Mouse (Mus musculus) heart, embryonic 15.5 days (tissue): ENCODE measurements around the gene Wdr13. TPM values are rescaled to one million over a fixed set of nuclear protein-coding genes. Genes with fewer than 3 reads are reported as not detected.
A peak's percentile ranks its signal among the peaks of the same experiment; 100 is the strongest.
"Not testable (repeated sequence)": the region's sequence is repeated elsewhere in the genome, so short reads cannot be mapped to it uniquely, and the experiment has no call there.

ENCODE experiments used
- ATAC-seq: fragments of 200-750 bp; cut with Nextera tagmentation; replicated peaks from 2 replicates; pipeline ENCODE4 v1.8.0; 2017; ENCODE audit warnings: low read depth, moderate TSS enrichment; ENCODE audit not compliant: insufficient number of reproducible peaks, insufficient read depth, low FRiP score
- H3K27ac ChIP-seq: fragments of 300-500 bp; sonication (generic); 2 replicates; pipeline ENCODE4 v1.5.1; 2015; ENCODE audit warnings: mild to moderate bottlenecking, inconsistent platforms
- H3K27me3 ChIP-seq: fragments of 300-500 bp; sonication (generic); 2 replicates; pipeline ENCODE4 v1.6.1; 2015; ENCODE audit warnings: inconsistent platforms
- H3K36me3 ChIP-seq: fragments of 300-500 bp; sonication (generic); 2 replicates; pipeline ENCODE4 v1.6.1; 2015; ENCODE audit warnings: mild to moderate bottlenecking, inconsistent platforms
- H3K4me1 ChIP-seq: fragments of 300-500 bp; sonication (generic); replicated peaks from 2 replicates; pipeline ENCODE4 v1.6.1; 2015; ENCODE audit warnings: inconsistent platforms
- H3K4me2 ChIP-seq: fragments of 300-500 bp; sonication (generic); 2 replicates; pipeline ENCODE4 v1.6.1; 2015; ENCODE audit warnings: inconsistent platforms, mild to moderate bottlenecking, moderate library complexity
- H3K4me3 ChIP-seq: fragments of 300-500 bp; sonication (generic); 2 replicates; pipeline ENCODE4 v1.5.1; 2015; ENCODE audit warnings: mild to moderate bottlenecking, inconsistent platforms
- H3K9ac ChIP-seq: fragments of 300-500 bp; sonication (generic); 2 replicates; pipeline ENCODE4 v1.6.1; 2015; ENCODE audit warnings: mild to moderate bottlenecking, inconsistent platforms
- H3K9me3 ChIP-seq: fragments of 300-500 bp; sonication (generic); replicated peaks from 2 replicates; pipeline ENCODE4 v1.6.1; 2016; ENCODE audit warnings: inconsistent platforms
- WGBS: fragments of 180-500 bp; shearing (Covaris S2); methylation state at CpG from one replicate; pipeline ENCODE4 v1.1.7; 2015; ENCODE audit warnings: mixed read lengths; 5-methylcytosine and 5-hydroxymethylcytosine counted together
- polyA plus RNA-seq: library from polyadenylated mRNA; unstranded; fragments of >200 nt; fragmentation: Nextera tagmentation; extraction: Ambion mirVana; gene quantifications from 2 replicates; pipeline ENCODE4 v1.2.1, GENCODE M21; 2015

Wdr13 gene
- polyA plus RNA-seq, 1 experiment from 2014 or later, result 22.3 TPM

DNA sequence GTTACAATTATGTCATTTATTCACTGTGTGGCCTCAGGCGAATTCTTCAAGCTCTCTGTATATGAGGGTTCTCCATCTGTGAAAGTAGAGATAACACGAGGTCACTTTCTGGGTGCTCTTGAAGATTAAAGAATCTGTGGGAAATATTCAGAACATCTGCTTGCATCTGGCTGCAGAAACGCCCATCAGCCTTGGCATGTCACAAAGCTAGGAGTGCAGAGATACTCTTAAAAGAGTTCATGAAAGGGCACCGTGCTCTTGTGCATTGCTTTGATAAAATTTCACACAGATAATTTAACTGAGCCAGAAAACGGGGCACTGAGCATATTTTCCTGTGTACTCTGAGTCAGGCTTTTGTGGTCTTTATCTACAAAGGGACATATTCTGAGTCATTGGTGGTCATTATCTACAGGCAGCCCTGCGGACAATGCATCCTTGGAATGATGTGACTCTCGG lies 30.5 kb downstream of the Wdr13 start:
- Histone ChIP-seq H3K36me3 (no peaks in the 10 kb centered on the region), H3K9ac (no peak overlapping the region), H3K27ac (no peak overlapping the region), H3K4me2 (no peak overlapping the region), H3K4me1 (no peaks in the 10 kb centered on the region), H3K27me3 (no peaks in the 10 kb centered on the region), H3K4me3 (no peak overlapping the region), H3K9me3 (no peaks in the 10 kb centered on the region)
- ATAC-seq, result no peak
- WGBS, result 34% methylated on average over 7 of the region's 7 CpGs

DNA sequence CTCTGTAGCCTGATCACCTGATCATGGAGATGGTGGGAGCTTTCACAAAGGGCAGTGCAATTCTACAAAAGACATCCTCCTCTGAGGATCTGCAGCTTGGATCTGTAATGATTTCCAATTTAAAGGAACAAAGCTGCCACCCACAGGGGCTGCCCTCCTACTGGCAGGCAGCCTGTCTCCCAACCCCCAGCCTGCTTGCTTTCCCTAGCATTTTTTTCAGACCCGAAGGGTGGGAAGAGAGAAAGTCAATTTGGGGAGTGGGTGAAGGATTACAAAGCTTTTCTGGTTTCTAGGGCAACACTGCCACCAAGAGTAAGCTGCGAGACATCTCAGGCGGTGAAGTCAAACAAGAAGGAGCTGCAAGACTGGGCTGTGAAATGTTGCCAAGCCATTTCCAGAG lies 31.7 kb downstream of the Wdr13 start:
- H3K36me3 ChIP-seq, result no peaks in the 10 kb centered on the region
- H3K9me3 ChIP-seq, result no peaks in the 10 kb centered on the region
- H3K9ac ChIP-seq, result no peak overlapping the region
- WGBS, result 25% methylated on average over 3 of the region's 3 CpGs
- no peak overlapping the region for H3K4me3 ChIP-seq
- no peaks in the 10 kb centered on the region for H3K4me1 ChIP-seq
- no peak overlapping the region for H3K27ac ChIP-seq
- no peaks in the 10 kb centered on the region for H3K27me3 ChIP-seq
- no peak for ATAC-seq
- no peak overlapping the region for H3K4me2 ChIP-seq

DNA sequence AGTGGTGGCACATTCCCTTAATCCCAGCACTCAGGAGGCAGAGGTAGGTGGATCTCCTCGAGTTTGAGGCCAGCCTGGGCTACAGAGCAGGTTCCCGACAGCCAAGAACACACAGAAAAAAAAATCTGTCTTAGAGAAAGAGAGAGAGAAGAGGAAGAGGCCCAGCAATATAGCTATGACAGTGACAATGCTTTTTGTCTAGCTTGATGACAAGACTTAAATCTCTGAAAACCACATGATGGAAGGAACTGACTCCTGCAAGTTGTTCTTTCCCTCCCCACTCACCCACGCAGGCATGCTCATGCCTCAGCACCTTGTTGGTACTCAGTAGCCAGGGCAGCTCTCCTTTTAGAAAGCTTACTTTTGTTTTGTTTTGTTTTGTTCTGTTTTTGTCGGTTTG lies 33.3 kb downstream of the Wdr13 start:
- Histone ChIP-seq H3K4me3 (no peak overlapping the region), H3K4me1 (no peaks in the 10 kb centered on the region), H3K4me2 (no peak overlapping the region), H3K27me3 (no peaks in the 10 kb centered on the region), H3K27ac (no peak overlapping the region), H3K9me3 (no peaks in the 10 kb centered on the region), H3K36me3 (no peaks in the 10 kb centered on the region), H3K9ac (no peak overlapping the region)
- WGBS, result 51% methylated on average over 4 of the region's 4 CpGs
- no peak for ATAC-seq

DNA sequence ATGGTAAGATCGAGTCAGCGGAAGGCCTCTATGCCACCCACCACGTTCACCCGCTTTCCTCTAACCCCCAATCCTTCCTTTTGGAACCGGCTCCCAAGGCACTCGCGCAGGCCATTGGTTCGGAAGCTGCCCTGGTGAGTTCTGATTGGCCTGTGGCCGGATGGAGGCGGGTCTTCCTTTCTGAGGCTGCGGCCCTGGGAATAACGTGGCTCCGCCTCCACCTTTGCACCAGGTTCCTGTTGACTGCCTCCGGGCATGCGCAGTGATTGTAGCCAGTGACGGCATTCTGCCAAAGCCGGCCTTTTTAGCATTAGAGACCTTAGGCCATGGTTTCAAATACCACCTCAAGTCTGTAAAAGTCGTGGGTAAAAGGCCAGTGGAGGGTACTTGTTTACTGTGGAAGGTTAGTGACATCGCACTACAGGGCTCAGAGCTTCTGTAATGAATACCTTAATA lies 35.9 kb downstream of the Wdr13 start:
- no peaks in the 10 kb centered on the region for H3K36me3 ChIP-seq
- H3K4me1 ChIP-seq, result no peaks in the 10 kb centered on the region
- peak overlapping the region; percentile 45; the same call in 1 of the 2 replicates for H3K27ac ChIP-seq
- no peak overlapping the region for H3K9ac ChIP-seq
- no peaks in the 10 kb centered on the region for H3K9me3 ChIP-seq
- 8% methylated on average over 19 of the region's 19 CpGs for WGBS
- ATAC-seq, result peak; percentile 97
- peak overlapping the region; percentile 55 for H3K4me2 ChIP-seq
- H3K27me3 ChIP-seq, result no peaks in the 10 kb centered on the region
- H3K4me3 ChIP-seq, result peak overlapping the region; percentile 35

DNA sequence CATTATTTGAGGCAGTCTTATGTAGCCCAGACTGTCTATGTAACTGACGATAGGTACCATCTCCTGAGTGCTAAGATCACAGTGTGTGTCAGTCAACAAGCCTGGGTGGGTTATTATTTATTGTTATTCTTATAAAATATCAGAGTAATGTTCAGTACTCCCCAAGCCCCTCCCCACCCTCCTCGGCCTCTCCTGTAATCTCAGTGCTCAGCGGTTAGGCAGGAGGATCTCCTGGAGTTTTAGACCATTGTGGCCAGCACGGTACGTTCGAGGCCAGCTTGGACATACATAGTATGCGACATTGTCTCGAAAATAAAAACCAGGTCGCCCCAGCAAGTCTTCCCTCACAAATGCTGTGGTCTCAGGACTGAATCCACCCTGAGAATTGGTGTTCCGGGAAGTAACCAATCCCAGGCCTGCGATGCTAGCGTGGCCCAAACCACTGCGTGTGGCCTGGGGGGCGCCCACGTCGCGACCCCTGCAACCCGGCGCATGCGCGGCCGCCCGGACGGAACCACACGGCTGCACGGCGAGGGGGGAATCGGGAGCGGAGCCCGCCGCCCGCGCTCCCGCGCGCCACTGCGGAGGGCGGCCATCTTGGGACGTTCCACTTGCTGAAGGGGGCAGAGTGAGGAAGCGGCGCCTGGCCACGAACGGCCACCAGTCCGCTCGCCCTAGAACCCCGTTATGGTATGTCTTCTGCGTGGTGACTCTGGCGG lies 36.5 kb downstream of the Wdr13 start:
- H3K27me3 ChIP-seq, H3K36me3 ChIP-seq, H3K9me3 ChIP-seq, H3K27ac ChIP-seq, H3K4me1 ChIP-seq, H3K9ac ChIP-seq: not testable (repeated sequence)
- peak overlapping the region; percentile 55 for H3K4me2 ChIP-seq
- peak overlapping the region; percentile 40 for H3K4me3 ChIP-seq
- ATAC-seq, result peak; percentile 93
- WGBS, result 9% methylated on average over 20 of the region's 48 CpGs

DNA sequence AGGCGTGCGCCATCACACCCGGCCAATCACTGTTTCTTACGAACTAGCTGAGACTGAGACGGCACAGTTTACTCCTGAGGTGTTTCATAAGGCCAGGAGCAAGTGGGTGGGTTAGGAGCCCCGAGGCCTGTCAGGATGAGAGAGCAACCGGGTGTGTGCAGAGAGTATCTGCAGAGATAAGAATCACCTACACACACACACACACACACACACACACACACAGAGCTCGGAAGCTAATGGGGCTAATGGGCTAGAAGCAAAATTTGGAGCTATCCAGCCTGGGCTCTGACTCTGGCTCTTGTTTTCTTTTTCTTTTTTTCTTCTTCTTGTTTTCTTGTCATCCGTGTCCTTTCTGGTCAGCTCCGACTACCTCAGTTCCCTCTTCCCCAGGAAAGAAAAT lies 37.1 kb downstream of the Wdr13 start:
- Histone ChIP-seq H3K4me2 (peak overlapping the region; percentile 48), H3K9me3 (no peaks in the 10 kb centered on the region), H3K27me3 (no peaks in the 10 kb centered on the region), H3K4me3 (peak overlapping the region; percentile 40; the same call in 1 of the 2 replicates), H3K9ac (no peak overlapping the region), H3K4me1 (no peaks in the 10 kb centered on the region), H3K36me3 (no peaks in the 10 kb centered on the region), H3K27ac (no peak overlapping the region)
- ATAC-seq, result no peak
- WGBS, result 74% methylated on average over 10 of the region's 10 CpGs

DNA sequence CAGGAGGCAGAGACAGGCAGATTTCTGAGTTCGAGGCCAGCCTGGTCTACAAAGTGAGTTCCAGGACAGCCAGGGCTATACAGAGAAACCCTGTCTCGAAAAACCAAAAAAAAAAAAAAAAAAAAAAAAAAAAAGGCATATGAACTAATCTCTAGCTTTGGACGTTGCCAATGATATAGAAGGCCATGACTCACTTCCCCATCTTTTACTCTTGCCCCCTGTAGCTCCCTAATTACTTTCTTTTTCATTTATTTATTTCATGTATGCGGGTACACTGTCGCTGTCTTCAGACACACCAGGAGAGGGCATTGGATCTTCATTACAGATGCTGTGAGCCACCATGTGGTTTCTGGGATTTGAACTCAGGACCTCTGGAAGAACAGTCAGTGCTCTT lies 41.7 kb downstream of the Wdr13 start:
- not testable (repeated sequence) for H3K27ac ChIP-seq, ATAC-seq, H3K36me3 ChIP-seq, H3K4me2 ChIP-seq, H3K4me1 ChIP-seq, H3K27me3 ChIP-seq, H3K9ac ChIP-seq, H3K4me3 ChIP-seq, H3K9me3 ChIP-seq
- 74% methylated on average over 5 of the region's 5 CpGs for WGBS

DNA sequence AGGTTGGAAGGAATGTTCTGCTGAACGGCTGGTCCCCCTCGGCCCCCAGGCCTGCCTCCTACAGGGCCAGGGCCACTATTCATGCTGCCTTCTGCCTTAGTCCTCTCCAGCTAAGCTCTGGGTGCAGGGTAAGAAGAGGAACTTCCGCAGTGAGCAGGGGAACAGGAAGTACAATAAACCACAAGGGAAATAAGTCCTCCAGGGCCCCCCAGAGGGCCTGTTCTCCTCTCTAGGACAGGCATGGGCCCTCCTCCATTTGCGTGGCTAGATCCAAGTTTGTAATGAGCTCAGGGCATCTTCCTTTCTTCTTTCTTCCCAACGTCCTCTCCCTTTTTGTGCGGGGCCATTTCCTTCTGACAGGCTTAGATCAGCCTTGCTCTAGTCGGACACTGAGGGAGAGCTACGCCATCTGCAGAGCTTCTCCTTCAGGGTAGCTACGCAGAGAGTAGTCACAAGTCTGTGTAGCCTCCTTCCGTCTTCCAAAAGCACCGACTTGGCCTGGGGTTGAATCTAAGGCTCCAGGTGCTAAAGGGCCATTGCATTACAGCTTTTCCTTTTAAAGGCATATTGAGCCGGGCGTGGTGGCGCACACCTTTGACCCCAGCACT lies 42.2 kb downstream of the Wdr13 start, which contains the start of gene Was:
TSS of gene Was (minus strand) at position 153 of the 608 bp plus-strand sequence.
- no peaks in the 10 kb centered on the region for H3K27me3 ChIP-seq
- H3K4me2 ChIP-seq, result no peak within 1 kb of the TSS
- H3K4me3 ChIP-seq, result 0 out of 2 replicates have a peak within 1 kb of the TSS, but pooled peaks have one; percentile 5
- H3K27ac ChIP-seq, result no peak within 1 kb of the TSS
- no peak for ATAC-seq
- 78% methylated on average over 14 of the region's 14 CpGs for WGBS
- H3K9me3 ChIP-seq, result no peaks in the 10 kb centered on the region
- H3K9ac ChIP-seq, result no peak within 1 kb of the TSS
- no peaks in the 10 kb centered on the region for H3K36me3 ChIP-seq
- no peaks in the 10 kb centered on the region for H3K4me1 ChIP-seq

DNA sequence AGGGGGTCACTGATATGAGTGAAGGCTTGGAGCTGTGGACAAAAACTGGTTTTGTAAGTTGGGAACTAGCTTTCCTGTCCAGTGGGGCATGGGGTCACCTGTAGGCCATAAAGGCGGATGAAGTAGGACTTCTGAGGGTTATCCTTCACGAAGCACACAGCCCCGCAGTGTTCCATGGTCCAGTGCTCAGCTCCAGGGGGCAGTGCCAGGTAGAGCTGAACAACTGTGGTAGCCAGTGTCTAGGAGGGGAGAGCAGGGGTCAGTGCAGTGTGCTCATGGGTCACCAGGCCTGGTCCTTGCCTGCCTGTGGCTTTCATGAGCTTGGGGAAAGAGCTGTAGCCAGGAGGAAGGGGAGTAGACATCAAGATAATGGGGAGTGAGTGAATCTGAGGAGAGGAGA lies 42.9 kb downstream of the Wdr13 start:
- no peaks in the 10 kb centered on the region for H3K36me3 ChIP-seq
- H3K9ac ChIP-seq, result no peak overlapping the region
- H3K4me2 ChIP-seq, result no peak overlapping the region
- H3K27ac ChIP-seq, result no peak overlapping the region
- H3K4me1 ChIP-seq, result no peaks in the 10 kb centered on the region
- WGBS, result 78% methylated on average over 3 of the region's 3 CpGs
- 0 out of 2 replicates have a peak overlapping the region, but pooled peaks have one; percentile 5 for H3K4me3 ChIP-seq
- ATAC-seq, result no peak
- no peaks in the 10 kb centered on the region for H3K27me3 ChIP-seq
- no peaks in the 10 kb centered on the region for H3K9me3 ChIP-seq

DNA sequence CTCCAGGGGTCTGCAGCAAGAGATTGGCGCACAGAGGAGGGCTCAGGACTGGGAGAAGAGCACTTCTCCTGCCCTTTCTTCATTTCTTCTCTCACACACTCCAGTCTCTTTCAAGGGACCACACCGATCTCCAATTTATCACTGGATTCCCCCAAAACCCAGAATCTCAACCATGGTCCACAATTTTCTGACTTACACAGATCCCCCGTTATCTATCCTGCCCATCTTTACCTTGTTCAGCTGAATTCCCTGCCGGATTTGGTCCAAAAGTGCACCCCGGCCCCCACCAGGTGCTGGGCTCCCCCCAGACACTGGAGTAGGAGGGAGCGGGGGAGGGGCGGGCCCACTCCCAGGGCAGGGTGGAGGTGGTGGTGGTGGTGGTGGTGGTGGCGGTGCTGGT lies 47.1 kb downstream of the Wdr13 start:
- H3K4me2 ChIP-seq, result no peak overlapping the region
- H3K4me3 ChIP-seq, result no peak overlapping the region
- H3K27ac ChIP-seq, result no peak overlapping the region
- WGBS, result 78% methylated on average over 8 of the region's 8 CpGs
- H3K27me3 ChIP-seq, result no peaks in the 10 kb centered on the region
- ATAC-seq, result no peak
- no peaks in the 10 kb centered on the region for H3K4me1 ChIP-seq
- H3K36me3 ChIP-seq, result no peaks in the 10 kb centered on the region
- H3K9me3 ChIP-seq, result no peaks in the 10 kb centered on the region
- H3K9ac ChIP-seq, result no peak overlapping the region

DNA sequence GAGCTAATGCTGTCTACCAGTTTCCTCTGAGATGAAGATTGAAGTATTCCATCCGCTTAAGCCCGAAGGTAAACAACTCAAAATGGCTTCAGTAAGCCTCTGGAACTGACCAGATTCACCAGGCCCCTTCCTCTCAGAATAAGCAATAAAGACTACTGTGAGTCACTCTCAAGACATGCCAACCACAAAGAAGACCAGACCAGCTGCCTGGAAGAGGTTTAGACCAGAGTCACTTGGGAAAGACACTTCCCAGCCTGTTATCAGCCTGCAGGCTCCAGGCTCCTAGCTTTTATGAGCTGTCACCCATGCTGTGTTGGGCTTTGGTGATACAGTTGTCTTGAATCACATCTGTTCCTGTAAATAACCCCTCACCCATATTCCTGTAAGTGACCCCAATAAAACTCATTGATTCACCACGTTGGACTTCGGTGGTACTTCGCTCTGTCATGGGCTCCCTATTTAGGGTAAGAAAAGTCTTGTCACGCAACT lies 47.9 kb downstream of the Wdr13 start:
- no peak overlapping the region for H3K4me2 ChIP-seq
- ATAC-seq, result no peak
- 73% methylated on average over 6 of the region's 6 CpGs for WGBS

More for the DNA sequence above, 47.9 kb downstream of the Wdr13 start:
- Histone ChIP-seq H3K9me3 (no peaks in the 10 kb centered on the region), H3K4me3 (no peak overlapping the region), H3K27ac (no peak overlapping the region), H3K4me1 (no peaks in the 10 kb centered on the region), H3K9ac (no peak overlapping the region), H3K27me3 (no peaks in the 10 kb centered on the region), H3K36me3 (no peaks in the 10 kb centered on the region)
